Comparison of ENCODE assay signal across 8 mouse cellular contexts in the genomic region with DNA sequence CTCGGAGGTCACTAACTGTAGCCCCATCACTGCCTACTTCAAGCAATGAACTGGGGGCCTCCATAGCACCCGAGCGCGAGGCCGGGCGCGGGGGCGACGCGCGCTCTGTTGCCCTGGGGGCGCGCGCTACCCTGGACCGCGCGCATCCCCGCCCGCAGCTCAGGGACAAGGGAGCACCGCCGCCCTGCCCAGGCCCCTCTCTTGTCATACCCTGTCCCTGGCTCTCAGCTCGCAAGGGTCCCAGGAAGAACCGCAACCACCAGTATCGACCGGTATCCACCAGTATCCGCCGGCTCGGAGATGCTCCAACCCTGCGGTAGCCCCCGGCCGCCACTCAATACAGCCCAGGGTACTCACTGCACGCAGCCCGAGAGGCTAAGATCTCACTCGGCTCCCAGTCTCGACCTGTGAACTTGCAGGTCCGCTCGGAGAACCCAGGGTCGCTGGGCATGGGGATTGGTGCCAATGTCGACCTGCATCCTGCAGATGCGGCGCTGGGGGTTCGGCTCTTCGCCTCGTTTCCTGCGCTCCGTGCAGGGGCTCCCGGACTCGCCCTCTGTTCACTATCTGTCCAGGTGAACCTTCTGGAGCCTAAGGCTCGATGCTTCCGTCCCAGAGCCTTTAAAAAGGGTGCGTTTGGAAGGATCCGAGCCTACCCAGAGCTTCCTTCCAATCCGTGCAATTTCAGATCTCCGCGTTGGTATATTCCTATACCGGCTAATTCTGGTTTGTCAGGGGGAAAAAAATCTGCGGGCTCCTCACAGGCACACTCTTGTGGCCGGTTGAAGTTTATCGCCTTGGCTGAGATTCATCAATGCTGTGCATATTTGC. TPM values are rescaled to one million over a fixed set of nuclear protein-coding genes. Genes with fewer than 3 reads are reported as not detected.
DNase-seq lines count a peak whose midpoint lies in the region; ATAC-seq lines count a peak whose summit lies in the region.

Gene Slc16a14 (minus strand): TSS at position 632 of the 831 bp plus-strand sequence.

- no peaks in the 10 kb centered on the region for H3K36me3 ChIP-seq in lung, embryonic 15.5 days
- H3K36me3 ChIP-seq in limb, embryonic 11.5 days (ENCODE audit: control insufficient read depth, insufficient read depth, low read length) = no peaks in the 10 kb centered on the region
- H3K36me3 ChIP-seq in neural tube, embryonic 13.5 days = no peaks in the 10 kb centered on the region

- H3K27me3 ChIP-seq in lung, embryonic 15.5 days = peaks cover 30% of the 10 kb centered on the region
- H3K27me3 ChIP-seq in limb, embryonic 11.5 days (ENCODE audit: control insufficient read depth, insufficient read depth, low read length) = peaks cover 18% of the 10 kb centered on the region
- H3K27me3 ChIP-seq in neural tube, embryonic 13.5 days = peaks cover 14% of the 10 kb centered on the region

- H3K9me3 ChIP-seq in lung, embryonic 15.5 days = no peaks in the 10 kb centered on the region
- H3K9me3 ChIP-seq in limb, embryonic 11.5 days (ENCODE audit: control insufficient read depth, low read length) = no peaks in the 10 kb centered on the region
- H3K9me3 ChIP-seq in neural tube, embryonic 13.5 days = no peaks in the 10 kb centered on the region

- H3K27ac ChIP-seq in lung, embryonic 15.5 days = no peak within 1 kb of the TSS
- no peak within 1 kb of the TSS for H3K27ac ChIP-seq in limb, embryonic 11.5 days (replicated peaks; ENCODE audit: low read depth, low read length)
- peak within 1 kb of the TSS; percentile 93 for H3K27ac ChIP-seq in neural tube, embryonic 13.5 days (replicated peaks)

- no peak for DNase-seq in lung, adult 18-20 months
- DNase-seq in cerebellum, adult 9-11 months = peak; percentile 68
- peak; percentile 58 to 66 for DNase-seq in frontal cortex, postnatal 10 days (ENCODE audit: low spot score in 2 of 2)
- DNase-seq in kidney, adult 9 months = peak; percentile 53
- DNase-seq in limb, embryonic 11.5 days (ENCODE audit: low spot score) = peak; percentile 73
- DNase-seq in T-cell, adult 2 months (ENCODE audit: low spot score) = no peak

- peak within 1 kb of the TSS; percentile 42 for H3K4me3 ChIP-seq in lung, embryonic 15.5 days
- peak within 1 kb of the TSS; percentile 51 for H3K4me3 ChIP-seq in limb, embryonic 11.5 days (ENCODE audit: low read depth, low read length)
- peak within 1 kb of the TSS; percentile 63 for H3K4me3 ChIP-seq in neural tube, embryonic 13.5 days

- peak; percentile 66 for ATAC-seq in lung, embryonic 15.5 days (ENCODE audit: borderline replicate concordance, extremely low read depth, low FRiP score, low TSS enrichment)
- peak; percentile 75 for ATAC-seq in limb, embryonic 11.5 days (ENCODE audit: insufficient number of reproducible peaks, low FRiP score, low TSS enrichment, low read depth)
- peak; percentile 91 for ATAC-seq in neural tube, embryonic 13.5 days (ENCODE audit: low read depth)

- peak within 1 kb of the TSS; percentile 89 for H3K4me2 ChIP-seq in lung, embryonic 15.5 days
- peak within 1 kb of the TSS; percentile 94 for H3K4me2 ChIP-seq in limb, embryonic 11.5 days (ENCODE audit: low read depth, severe bottlenecking)
- H3K4me2 ChIP-seq in neural tube, embryonic 13.5 days = peak within 1 kb of the TSS; percentile 76

- peaks cover 14% of the 10 kb centered on the region for H3K4me1 ChIP-seq in lung, embryonic 15.5 days
- no peaks in the 10 kb centered on the region for H3K4me1 ChIP-seq in limb, embryonic 11.5 days (ENCODE audit: control insufficient read depth, insufficient read depth, low read length)
- peaks cover 11% of the 10 kb centered on the region; the same call in 1 of the 2 replicates for H3K4me1 ChIP-seq in neural tube, embryonic 13.5 days (replicated peaks)

- H3K9ac ChIP-seq in lung, embryonic 15.5 days = 0 out of 2 replicates have a peak within 1 kb of the TSS, but pooled peaks have one; percentile 13
- H3K9ac ChIP-seq in limb, embryonic 11.5 days (ENCODE audit: low read length) = peak within 1 kb of the TSS; percentile 51
- H3K9ac ChIP-seq in neural tube, embryonic 13.5 days = peak within 1 kb of the TSS; percentile 89

- whole genome bisulfite sequencing in lung, embryonic 15.5 days = under 1% methylated on average over 59 of the region's 59 CpGs
- WGBS in limb, embryonic 11.5 days = under 1% methylated on average over 59 of the region's 59 CpGs
- WGBS in neural tube, embryonic 13.5 days = under 1% methylated on average over 59 of the region's 59 CpGs

RNA-seq across cellular contexts. Expression of gene Slc16a14, which starts in this region (rescaled TPM):
- 0.06 and 0.30 TPM in 2 replicates for polyA plus RNA-seq in lung, embryonic 15.5 days (2015; fragmentation: Nextera tagmentation; extraction: Ambion mirVana)
- 0.05 and 0.07 TPM in 2 replicates for polyA plus RNA-seq in limb, embryonic 11.5 days (2014; fragmentation: Nextera tagmentation; extraction: Ambion mirVana)
- 7.5 and 8.0 TPM in 2 replicates for polyA plus RNA-seq in neural tube, embryonic 13.5 days (2015; fragmentation: Nextera tagmentation; extraction: Ambion mirVana)

Comparison
In these comparisons a context has a peak if more than half of its experiments do, and no peak if none do; other contexts are left out.
1. Peak in ATAC-seq, H3K4me3 ChIP-seq, H3K9ac ChIP-seq and H3K4me2 ChIP-seq in lung, embryonic 15.5 days; RNA of the gene not detected or under 1 TPM.
2. Peak in DNase-seq, ATAC-seq, H3K4me3 ChIP-seq, H3K9ac ChIP-seq and H3K4me2 ChIP-seq in limb, embryonic 11.5 days; RNA of the gene not detected or under 1 TPM.
3. H3K9ac ChIP-seq: peak in every context shown above with its lines; median percentile 89 in neural tube, embryonic 13.5 days; 51 in limb, embryonic 11.5 days; 13 in lung, embryonic 15.5 days.
4. DNase-seq: peak in cerebellum, adult 9-11 months (single experiment), frontal cortex, postnatal 10 days (2 of 2) and kidney, adult 9 months (single experiment); none in lung, adult 18-20 months (0 of 2) and T-cell, adult 2 months (single experiment).
5. Peak in every context shown above with its lines, with median percentiles within 50 percentile points of each other: ATAC-seq, H3K4me2 ChIP-seq and H3K4me3 ChIP-seq.